ENCODE assay signal across 7 mouse cellular contexts in the genomic region with DNA sequence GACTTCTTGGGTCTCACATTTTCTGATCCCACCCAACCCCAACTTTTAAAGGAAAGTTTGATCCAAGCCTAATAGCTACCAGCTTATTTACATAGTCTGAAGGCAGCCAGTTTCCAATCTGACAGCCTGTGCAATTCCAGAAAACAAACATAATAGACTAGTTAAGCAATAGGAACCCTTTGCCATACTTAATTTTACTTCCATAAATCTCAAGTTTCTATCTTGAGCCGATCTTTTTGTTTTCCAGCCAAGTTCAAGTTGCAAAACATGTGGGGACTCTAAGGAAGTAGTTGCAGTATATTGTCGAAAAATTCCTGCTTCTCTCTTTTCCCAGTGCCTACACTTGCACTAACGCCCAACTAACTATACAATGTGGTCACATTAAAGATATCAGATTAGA. TPM values are rescaled to one million over a fixed set of nuclear protein-coding genes. Genes with fewer than 3 reads are reported as not detected.
DNase-seq lines count a peak whose midpoint lies in the region; ATAC-seq and TF ChIP-seq lines count a peak whose summit lies in the region.

No protein-coding gene starts in this region.

- peak overlapping the region; percentile 76 for H3K4me2 ChIP-seq in hindbrain, embryonic 14.5 days (replicated peaks)

- peaks cover 2% of the 10 kb centered on the region for H3K4me1 ChIP-seq in ES-Bruce4 (ENCODE audit: control insufficient read depth, insufficient read depth, low read length)
- H3K4me1 ChIP-seq in bone marrow macrophage, adult 2 months (ENCODE audit: control insufficient read depth, insufficient read depth, low read length): peaks cover 22% of the 10 kb centered on the region
- peaks cover 27% of the 10 kb centered on the region for H3K4me1 ChIP-seq in hindbrain, embryonic 14.5 days (replicated peaks; ENCODE audit: control insufficient read depth, insufficient read depth, low read length)

- no peak for TF ChIP-seq EP300 in ES-Bruce4 (IDR thresholded peaks at IDR 0.05; ENCODE audit: insufficient read depth, low read depth, low read length)

- TF ChIP-seq CTCF in ES-Bruce4 (IDR thresholded peaks at IDR 0.05; ENCODE audit: low read depth, low read length): no peak
- TF ChIP-seq CTCF in bone marrow macrophage, adult 2 months (IDR thresholded peaks at IDR 0.05; ENCODE audit: low read depth, low read length): no peak

- no peaks in the 10 kb centered on the region; the same call in 1 of the 2 replicates for H3K9me3 ChIP-seq in ES-Bruce4 (replicated peaks; ENCODE audit: control insufficient read depth, insufficient read depth, low read length, poor library complexity, severe bottlenecking)
- no peaks in the 10 kb centered on the region for H3K9me3 ChIP-seq in hindbrain, embryonic 14.5 days (ENCODE audit: control insufficient read depth, low read length)

- no peaks in the 10 kb centered on the region for H3K27me3 ChIP-seq in ES-Bruce4 (ENCODE audit: control insufficient read depth, insufficient read depth, low read length, poor library complexity, severe bottlenecking)
- no peaks in the 10 kb centered on the region for H3K27me3 ChIP-seq in hindbrain, embryonic 14.5 days (ENCODE audit: control insufficient read depth, insufficient read depth, low read length)

- TF ChIP-seq POLR2A in ES-Bruce4 (IDR thresholded peaks at IDR 0.05; ENCODE audit: insufficient read depth, low read length): no peak
- TF ChIP-seq POLR2A in bone marrow macrophage, adult 2 months (IDR thresholded peaks at IDR 0.05; ENCODE audit: borderline replicate concordance, low read depth, low read length): no peak

- 62% methylated on average over 3 of the region's 3 CpGs for WGBS in hindbrain, embryonic 14.5 days

- no peak for ATAC-seq in hindbrain, embryonic 14.5 days (ENCODE audit: low FRiP score)
- 0 out of 2 replicates have a peak, but pooled peaks have one; percentile 6 for ATAC-seq in megakaryocyte, adult 5-6 weeks (ENCODE audit: poor library complexity, severe bottlenecking)

- H3K9ac ChIP-seq in ES-Bruce4 (ENCODE audit: low read depth, poor library complexity, severe bottlenecking): peak overlapping the region; percentile 29; the same call in 1 of the 2 replicates
- H3K9ac ChIP-seq in hindbrain, embryonic 14.5 days: peak overlapping the region; percentile 88; the same call in 1 of the 2 replicates

- H3K36me3 ChIP-seq in ES-Bruce4 (ENCODE audit: control insufficient read depth, insufficient read depth, low read length, poor library complexity, severe bottlenecking): no peaks in the 10 kb centered on the region; the same call in 1 of the 2 replicates
- H3K36me3 ChIP-seq in hindbrain, embryonic 14.5 days (replicated peaks; ENCODE audit: control insufficient read depth, insufficient read depth): peaks cover 22% of the 10 kb centered on the region

- no peak overlapping the region for H3K27ac ChIP-seq in ES-Bruce4 (ENCODE audit: insufficient read depth, low read length)
- peak overlapping the region; percentile 98 for H3K27ac ChIP-seq in bone marrow macrophage, adult 2 months (ENCODE audit: insufficient read depth, low read depth, low read length)
- no peak overlapping the region for H3K27ac ChIP-seq in hindbrain, embryonic 14.5 days

- DNase-seq in hindbrain, embryonic 14.5 days (ENCODE audit: low spot score): no peak
- no peak for DNase-seq in cerebellum, adult 8-10 months
- no peak for DNase-seq in cerebellum, postnatal 10 days
- no peak for DNase-seq in layer of hippocampus, postnatal 14 days (ENCODE audit: low spot score in 2 of 2)

- H3K4me3 ChIP-seq in ES-Bruce4 (ENCODE audit: low read depth, low read length): no peak overlapping the region
- peak overlapping the region; percentile 64 for H3K4me3 ChIP-seq in bone marrow macrophage, adult 2 months (ENCODE audit: insufficient read depth, low read length)
- peak overlapping the region; percentile 67 for H3K4me3 ChIP-seq in hindbrain, embryonic 14.5 days (replicated peaks; ENCODE audit: low read length)

RNA-seq across cellular contexts. Expression of gene Idh1, which starts 8.8 kb away (rescaled TPM):
- 122 and 130 TPM in 2 replicates for polyA plus RNA-seq in ES-Bruce4 (2011; ENCODE audit: insufficient read depth, insufficient read length, low read depth, missing spikeins)
- polyA plus RNA-seq in bone marrow macrophage, adult 2 months (2012; ENCODE audit: insufficient read depth, insufficient read length, missing spikeins): 242 and 261 TPM in 2 replicates
- 510 and 574 TPM in 2 replicates for polyA plus RNA-seq in hindbrain, embryonic 14.5 days (2014; fragmentation: Nextera tagmentation; extraction: Ambion mirVana)
- 196 and 202 TPM in 2 replicates for total RNA-seq in megakaryocyte, adult 5-6 weeks (2015)
- 354 and 378 TPM in 2 replicates for total RNA-seq in megakaryocyte, adult 5-6 weeks (2017)
- total RNA-seq in layer of hippocampus, postnatal 14 days (2021): 10 to 100 TPM; 96.3 to 98.4 TPM

RNA-seq across cellular contexts. Expression of gene Pikfyve, which starts 9.0 kb away (rescaled TPM):
- polyA plus RNA-seq in ES-Bruce4 (2011; ENCODE audit: insufficient read depth, insufficient read length, low read depth, missing spikeins): 53.6 and 59.9 TPM in 2 replicates
- 35.0 and 37.5 TPM in 2 replicates for polyA plus RNA-seq in bone marrow macrophage, adult 2 months (2012; ENCODE audit: insufficient read depth, insufficient read length, missing spikeins)
- polyA plus RNA-seq in hindbrain, embryonic 14.5 days (2014; fragmentation: Nextera tagmentation; extraction: Ambion mirVana): 17.3 and 20.7 TPM in 2 replicates
- 30.0 and 31.5 TPM in 2 replicates for total RNA-seq in megakaryocyte, adult 5-6 weeks (2015)
- 40.2 and 46.2 TPM in 2 replicates for total RNA-seq in megakaryocyte, adult 5-6 weeks (2017)
- total RNA-seq in layer of hippocampus, postnatal 14 days (2021): 10 to 100 TPM; 38.9 to 39.0 TPM

RNA-seq across cellular contexts. Expression of gene D630023F18Rik, which starts 54.4 kb away (rescaled TPM):
- polyA plus RNA-seq in ES-Bruce4 (2011; ENCODE audit: insufficient read depth, insufficient read length, low read depth, missing spikeins): 7.2 and 9.9 TPM in 2 replicates
- 1.3 and 2.1 TPM in 2 replicates for polyA plus RNA-seq in bone marrow macrophage, adult 2 months (2012; ENCODE audit: insufficient read depth, insufficient read length, missing spikeins)
- 1.2 and 1.4 TPM in 2 replicates for polyA plus RNA-seq in hindbrain, embryonic 14.5 days (2014; fragmentation: Nextera tagmentation; extraction: Ambion mirVana)
- 0.39 and 1.1 TPM in 2 replicates for total RNA-seq in megakaryocyte, adult 5-6 weeks (2015)
- 0.73 and 1.5 TPM in 2 replicates for total RNA-seq in megakaryocyte, adult 5-6 weeks (2017)
- 10 to 100 TPM; 15.1 to 18.1 TPM for total RNA-seq in layer of hippocampus, postnatal 14 days (2021)

RNA-seq across cellular contexts. Expression of gene Gm28845, which starts 58.1 kb away (rescaled TPM):
- not detected in 2 replicates for polyA plus RNA-seq in ES-Bruce4 (2011; ENCODE audit: insufficient read depth, insufficient read length, low read depth, missing spikeins)
- not detected in 2 replicates for polyA plus RNA-seq in bone marrow macrophage, adult 2 months (2012; ENCODE audit: insufficient read depth, insufficient read length, missing spikeins)
- polyA plus RNA-seq in hindbrain, embryonic 14.5 days (2014; fragmentation: Nextera tagmentation; extraction: Ambion mirVana): 0.29 TPM in 1 of 2 replicates, not detected in the other
- total RNA-seq in megakaryocyte, adult 5-6 weeks (2015): not detected in 2 replicates
- total RNA-seq in megakaryocyte, adult 5-6 weeks (2017): not detected in 2 replicates
- total RNA-seq in layer of hippocampus, postnatal 14 days (2021): 1 to 10 TPM in 1 of 2 experiments, under 1 TPM in 1; 0.60 to 1.3 TPM
